Mouse (Mus musculus) forebrain, embryonic 14.5 days (tissue): ENCODE measurements around the gene Crocc. TPM values are rescaled to one million over a fixed set of nuclear protein-coding genes. Genes with fewer than 3 reads are reported as not detected.
A peak's percentile ranks its signal among the peaks of the same experiment; 100 is the strongest.

Experiments used
- ATAC-seq: fragments of 200-750 bp; cut with Nextera tagmentation; 2 replicates; pipeline ENCODE4 v1.8.0; 2017; ENCODE audit warnings: mild to moderate bottlenecking, moderate library complexity
- DNase-seq: peaks from one replicate; pipeline ENCODE4 v3.0.0-alpha.2; 2015; ENCODE audit warnings: low spot score
- H3K27ac ChIP-seq: fragments of 300-500 bp; sonication (generic); 2 replicates; pipeline ENCODE4 v1.5.1; 2014; ENCODE audit warnings: low read depth, mild to moderate bottlenecking, control low read depth, low read length, moderate library complexity
- H3K27me3 ChIP-seq: fragments of 300-500 bp; sonication (generic); replicated peaks from 2 replicates; pipeline ENCODE4 v1.6.1; 2014; ENCODE audit warnings: low read length, control low read depth, mixed read lengths; ENCODE audit not compliant: control insufficient read depth, insufficient read depth
- H3K36me3 ChIP-seq: fragments of 300-500 bp; sonication (generic); 2 replicates; pipeline ENCODE4 v1.6.1; 2014; ENCODE audit warnings: low read length, control low read depth; ENCODE audit not compliant: control insufficient read depth, insufficient read depth
- H3K4me1 ChIP-seq: fragments of 300-500 bp; sonication (generic); 2 replicates; pipeline ENCODE4 v1.6.1; 2014; ENCODE audit warnings: antibody characterized with exemption, low read length, control low read depth; ENCODE audit not compliant: control insufficient read depth, insufficient read depth
- H3K4me2 ChIP-seq: fragments of 300-500 bp; sonication (generic); 2 replicates; pipeline ENCODE4 v1.6.1; 2014; ENCODE audit warnings: mild to moderate bottlenecking, control low read depth, low read length
- H3K4me3 ChIP-seq: fragments of 300-500 bp; sonication (generic); 2 replicates; pipeline ENCODE4 v1.5.1; 2014; ENCODE audit warnings: low read depth, low read length, control low read depth
- H3K9ac ChIP-seq: fragments of 300-500 bp; sonication (generic); 2 replicates; pipeline ENCODE4 v1.6.1; 2014; ENCODE audit warnings: mild to moderate bottlenecking, low read length, control low read depth, moderate library complexity
- H3K9me3 ChIP-seq: fragments of 300-500 bp; sonication (generic); replicated peaks from 2 replicates; pipeline ENCODE4 v1.6.1; 2016; ENCODE audit warnings: low read length, control low read depth, mixed read lengths; ENCODE audit not compliant: control insufficient read depth
- WGBS: fragments of 180-500 bp; shearing (Covaris S2); extraction: QIAGEN DNeasy Blood & Tissue Kit; methylation state at CpG from one replicate; pipeline ENCODE4 v1.1.7; 2014; 5-methylcytosine and 5-hydroxymethylcytosine counted together
- polyA plus RNA-seq: library from polyadenylated mRNA; unstranded; fragments of >200 nt; fragmentation: Nextera tagmentation; extraction: Ambion mirVana; gene quantifications from 2 replicates; pipeline ENCODE4 v1.2.1, GENCODE M21; 2014

Crocc gene
- polyA plus RNA-seq, 1 experiment from 2014 or later, result 7.8 TPM

- 92% methylated on average over 11 of the region's 11 CpGs for WGBS
- Histone ChIP-seq H3K27ac (no peak overlapping the region), H3K9ac (no peak overlapping the region), H3K4me1 (peaks cover 8% of the 10 kb centered on the region), H3K36me3 (peaks cover 68% of the 10 kb centered on the region), H3K27me3 (no peaks in the 10 kb centered on the region), H3K4me3 (no peak overlapping the region), H3K9me3 (no peaks in the 10 kb centered on the region), H3K4me2 (no peak overlapping the region)
- DNase-seq (no peak), ATAC-seq (no peak)
Observed at GRCm38 (mm10) chr4:141072502-141072901, 12.2 kb upstream of the Crocc start.

DNA sequence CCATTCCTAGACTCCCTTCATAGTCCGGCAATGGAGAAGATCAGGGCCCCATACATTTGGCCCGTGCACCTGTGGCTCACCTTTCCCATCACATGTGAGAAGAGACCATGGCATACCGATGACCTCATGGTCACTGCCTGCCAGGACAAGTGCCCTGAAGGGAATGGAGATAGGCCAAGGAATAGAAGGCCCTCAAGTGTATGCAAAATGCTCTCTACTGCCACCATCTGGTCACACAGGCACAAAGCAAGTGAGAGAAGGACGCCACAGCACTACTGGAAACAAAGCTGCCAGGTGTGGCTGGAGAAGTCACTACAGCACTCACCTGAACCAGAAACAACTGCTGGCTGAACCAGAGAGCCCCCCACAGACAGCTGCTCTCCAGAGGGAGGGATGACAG lies 9.4 kb upstream of the Crocc start:
- Histone ChIP-seq H3K27me3 (no peaks in the 10 kb centered on the region), H3K4me3 (no peak overlapping the region), H3K36me3 (peaks cover 89% of the 10 kb centered on the region), H3K9me3 (no peaks in the 10 kb centered on the region), H3K27ac (no peak overlapping the region), H3K9ac (no peak overlapping the region), H3K4me2 (no peak overlapping the region), H3K4me1 (no peaks in the 10 kb centered on the region)
- 64% methylated on average over 4 of the region's 4 CpGs for WGBS
- DNase-seq (peak; percentile 72), ATAC-seq (0 out of 2 replicates have a peak, but pooled peaks have one; percentile 25)

GRCm38 (mm10) chr4:141068655-141069054 lies 8.3 kb upstream of the Crocc start:
- H3K4me1 ChIP-seq, result no peaks in the 10 kb centered on the region
- 92% methylated on average over 8 of the region's 8 CpGs for WGBS
- no peak overlapping the region for H3K4me3 ChIP-seq
- DNase-seq (no peak), ATAC-seq (no peak)
- H3K27me3 ChIP-seq, result no peaks in the 10 kb centered on the region
- H3K9ac ChIP-seq, result no peak overlapping the region
- H3K36me3 ChIP-seq, result peaks cover 82% of the 10 kb centered on the region
- no peaks in the 10 kb centered on the region for H3K9me3 ChIP-seq
- no peak overlapping the region for H3K27ac ChIP-seq
- H3K4me2 ChIP-seq, result no peak overlapping the region

GRCm38 (mm10) chr4:141067516-141068046 lies 7.2 kb upstream of the Crocc start:
- Histone ChIP-seq H3K9ac (0 out of 2 replicates have a peak overlapping the region, but pooled peaks have one; percentile 8), H3K4me2 (no peak overlapping the region), H3K27ac (no peak overlapping the region), H3K4me1 (no peaks in the 10 kb centered on the region), H3K27me3 (no peaks in the 10 kb centered on the region), H3K4me3 (no peak overlapping the region), H3K9me3 (no peaks in the 10 kb centered on the region), H3K36me3 (peaks cover 72% of the 10 kb centered on the region)
- ATAC-seq (no peak), DNase-seq (no peak)
- WGBS, result 85% methylated on average over 9 of the region's 9 CpGs

- peaks cover 65% of the 10 kb centered on the region for H3K36me3 ChIP-seq
Observed at GRCm38 (mm10) chr4:141066709-141067515, 6.6 kb upstream of the Crocc start.

GRCm38 (mm10) chr4:141065123-141065522 lies 4.8 kb upstream of the Crocc start:
- DNase-seq (peak; percentile 95), ATAC-seq (peak; percentile 27)
- Histone ChIP-seq H3K27ac (no peak overlapping the region), H3K4me3 (no peak overlapping the region), H3K4me2 (no peak overlapping the region), H3K9me3 (no peaks in the 10 kb centered on the region), H3K9ac (no peak overlapping the region), H3K36me3 (peaks cover 47% of the 10 kb centered on the region), H3K4me1 (no peaks in the 10 kb centered on the region), H3K27me3 (no peaks in the 10 kb centered on the region)
- WGBS, result 4% methylated on average over 8 of the region's 8 CpGs

More at GRCm38 (mm10) chr4:141066709-141067515, 6.6 kb upstream of the Crocc start:
- no peak for DNase-seq
- ATAC-seq, result no peak
- Histone ChIP-seq H3K27me3 (no peaks in the 10 kb centered on the region), H3K4me1 (no peaks in the 10 kb centered on the region), H3K27ac (no peak overlapping the region), H3K9ac (0 out of 2 replicates have a peak overlapping the region, but pooled peaks have one; percentile 8), H3K9me3 (no peaks in the 10 kb centered on the region), H3K4me3 (no peak overlapping the region), H3K4me2 (no peak overlapping the region)
- 73% methylated on average over 12 of the region's 12 CpGs for WGBS

DNA sequence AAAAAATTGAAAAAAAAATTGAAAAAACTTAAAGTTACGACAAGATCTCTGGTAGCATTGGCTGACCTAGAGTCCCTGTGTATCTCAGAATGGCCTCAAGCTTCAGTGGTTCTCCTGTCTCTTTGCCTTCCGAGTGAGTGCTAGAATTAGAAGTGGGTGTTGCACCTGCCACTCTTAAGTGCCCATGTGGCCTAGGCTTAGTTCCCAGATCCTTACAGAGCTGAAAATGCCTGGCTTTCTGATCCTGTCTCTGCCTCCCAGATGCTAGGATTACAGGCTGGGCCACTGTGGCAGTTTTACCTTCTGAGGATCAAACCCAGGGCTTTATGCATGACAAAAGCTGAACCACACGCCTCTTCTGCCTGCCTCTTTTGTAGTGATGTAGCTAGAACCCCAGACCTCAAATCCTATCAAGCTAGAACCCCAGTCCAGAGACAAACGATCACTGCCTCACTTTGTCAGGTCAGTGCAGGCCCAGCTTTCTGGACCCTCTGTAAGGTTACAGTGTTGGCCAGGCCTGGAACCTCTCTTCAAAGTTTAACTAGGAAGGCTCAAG lies 3.8 kb upstream of the Crocc start:
- Histone ChIP-seq H3K27me3 (no peaks in the 10 kb centered on the region), H3K4me3 (no peak overlapping the region), H3K36me3 (peaks cover 38% of the 10 kb centered on the region), H3K27ac (no peak overlapping the region), H3K4me1 (peaks cover 5% of the 10 kb centered on the region), H3K9ac (no peak overlapping the region), H3K9me3 (no peaks in the 10 kb centered on the region), H3K4me2 (no peak overlapping the region)
- ATAC-seq, result no peak
- no peak for DNase-seq
- WGBS, result 83% methylated on average over 4 of the region's 4 CpGs

DNA sequence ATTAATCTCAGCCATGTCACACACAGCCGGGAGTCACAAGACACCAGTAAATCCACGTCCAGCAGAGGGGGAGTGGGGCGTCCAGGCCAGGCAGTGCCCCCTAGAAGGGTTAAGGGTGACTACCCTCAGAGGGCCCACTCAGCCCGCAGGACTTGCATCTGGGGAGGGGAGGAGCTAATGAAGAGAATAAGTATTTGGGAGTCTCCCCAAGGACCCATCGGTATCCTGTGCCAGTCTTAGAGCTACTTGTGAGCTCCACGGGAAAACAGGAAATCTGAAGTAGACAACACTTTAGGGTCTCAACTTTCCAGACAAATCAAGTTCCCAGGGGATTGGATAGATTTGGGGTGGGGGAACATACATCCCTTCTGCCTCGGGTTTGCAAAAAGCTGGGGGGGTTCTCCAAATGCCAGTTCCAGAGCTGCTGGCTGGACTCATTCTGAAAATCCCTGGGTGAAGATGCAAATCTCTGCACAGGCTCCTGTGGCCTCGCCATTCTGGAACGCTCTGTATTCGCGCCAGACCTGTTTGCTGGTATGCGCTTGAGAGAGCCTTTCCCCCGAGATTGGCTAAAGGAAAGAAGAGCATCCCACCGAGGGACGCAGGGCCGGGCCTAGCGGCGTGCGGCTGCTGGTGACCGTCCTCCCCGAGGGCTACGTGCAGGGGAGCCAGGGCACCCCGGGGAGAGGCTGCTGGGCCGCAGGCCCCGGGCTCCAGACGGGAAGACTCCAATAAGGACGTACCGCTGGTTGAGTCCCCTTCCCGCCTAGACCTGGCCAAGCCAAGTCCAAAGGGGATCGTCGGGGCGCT lies 529 bp downstream of the Crocc start:
- no peaks in the 10 kb centered on the region; the same call in 1 of the 2 replicates for H3K36me3 ChIP-seq
- H3K9me3 ChIP-seq, result no peaks in the 10 kb centered on the region

More for the DNA sequence above, 529 bp downstream of the Crocc start:
- DNase-seq, result no peak
- ATAC-seq, result no peak
- 2% methylated on average over 32 of the region's 32 CpGs for WGBS
- Histone ChIP-seq H3K27ac (peak overlapping the region; percentile 90), H3K4me3 (peak overlapping the region; percentile 54), H3K4me2 (peak overlapping the region; percentile 81), H3K9ac (peak overlapping the region; percentile 79), H3K27me3 (no peaks in the 10 kb centered on the region), H3K4me1 (peaks cover 5% of the 10 kb centered on the region)
